In genomic region chr7:132761409-132761808, GRCm38 (mm10) we compare ENCODE assay signal across 22 mouse cellular contexts. TPM values are rescaled to one million over a fixed set of nuclear protein-coding genes. Genes with fewer than 3 reads are reported as not detected.
DNase-seq lines count a peak whose midpoint lies in the region; ATAC-seq and TF ChIP-seq lines count a peak whose summit lies in the region.
"Had no signal": no experiment of that assay in that cellular context is flagged by ENCODE, and none has a peak within 500 bp of the region (broad histone marks: within the 10 kb centered on the region; RNA-seq: fewer than 3 reads in every experiment).

No protein-coding gene starts in this region.

- 52% methylated on average over 2 of the region's 2 CpGs for WGBS in liver, adult 2 months
- 72% methylated on average over 2 of the region's 2 CpGs for WGBS in liver, postnatal 0 days (ENCODE audit: insufficient replicate concordance)
- 91% methylated on average over 2 of the region's 2 CpGs for WGBS in kidney, embryonic 15.5 days

- ATAC-seq in liver, postnatal 0 days: no peak
- ATAC-seq in kidney, embryonic 15.5 days (replicated peaks; ENCODE audit: low FRiP score): no peak
- ATAC-seq: forebrain, embryonic 14.5 days; forebrain, postnatal 0 days; hindbrain, embryonic 16.5 days had no signal

- H3K9me3 ChIP-seq in liver, postnatal 0 days (ENCODE audit: low read length): no peaks in the 10 kb centered on the region
- H3K9me3 ChIP-seq in kidney, embryonic 15.5 days (replicated peaks): no peaks in the 10 kb centered on the region
- H3K9me3 ChIP-seq: forebrain, embryonic 10.5 days; heart, embryonic 10.5 days; hindbrain, embryonic 13.5 days had no signal

- no peak for TF ChIP-seq CTCF in liver, adult 2 months (IDR thresholded peaks at IDR 0.05; ENCODE audit: low read depth, low read length)
- no peak for TF ChIP-seq CTCF in liver, postnatal 0 days (IDR thresholded peaks at IDR 0.05; ENCODE audit: low read depth)

- TF ChIP-seq EP300 in liver, postnatal 0 days (IDR thresholded peaks at IDR 0.05; ENCODE audit: low read depth): no peak

- H3K27ac ChIP-seq in liver, adult 2 months (replicated peaks; ENCODE audit: insufficient read depth, low read depth, low read length): no peak overlapping the region
- no peak overlapping the region for H3K27ac ChIP-seq in liver, postnatal 0 days (ENCODE audit: low read depth)
- H3K27ac ChIP-seq in kidney, embryonic 15.5 days: no peak overlapping the region
- H3K27ac ChIP-seq: forebrain, embryonic 10.5 days; heart, adult 2 months; heart, embryonic 10.5 days; hindbrain, embryonic 13.5 days had no signal

- no peak overlapping the region for H3K4me3 ChIP-seq in liver, adult 2 months (ENCODE audit: insufficient read depth, low read depth, low read length)
- H3K4me3 ChIP-seq in liver, postnatal 0 days (ENCODE audit: low read depth, low read length): no peak overlapping the region
- no peak overlapping the region for H3K4me3 ChIP-seq in kidney, embryonic 15.5 days (replicated peaks)
- H3K4me3 ChIP-seq: forebrain, embryonic 10.5 days; heart, adult 2 months; heart, embryonic 10.5 days; hindbrain, embryonic 13.5 days had no signal

- peaks cover 6% of the 10 kb centered on the region for H3K4me1 ChIP-seq in liver, adult 2 months (ENCODE audit: control insufficient read depth, insufficient read depth, low read length)
- peaks cover 20% of the 10 kb centered on the region for H3K4me1 ChIP-seq in liver, postnatal 0 days (ENCODE audit: insufficient read depth)
- peaks cover 1% of the 10 kb centered on the region for H3K4me1 ChIP-seq in kidney, embryonic 15.5 days

- peaks cover 3% of the 10 kb centered on the region; the same call in 1 of the 2 replicates for H3K79me2 ChIP-seq in liver, adult 2 months (ENCODE audit: control insufficient read depth, insufficient read depth, low read length)

- peaks cover 8% of the 10 kb centered on the region for H3K36me3 ChIP-seq in liver, adult 2 months (ENCODE audit: control insufficient read depth, insufficient read depth, low read length)
- peaks cover 93% of the 10 kb centered on the region for H3K36me3 ChIP-seq in liver, postnatal 0 days (replicated peaks; ENCODE audit: insufficient read depth, low read length)
- H3K36me3 ChIP-seq in kidney, embryonic 15.5 days: peaks cover 51% of the 10 kb centered on the region

- peak; percentile 41 for DNase-seq in gastrocnemius, adult 18-20 months (ENCODE audit: low spot score)
- DNase-seq in gastrocnemius, postnatal 4 days (ENCODE audit: low spot score in 2 of 2): no peak
- DNase-seq in liver, adult 2 months (ENCODE audit: extremely low read depth, low read depth, low spot score): peak; percentile 40
- DNase-seq in liver, postnatal 0 days: no peak
- peak; percentile 78 for DNase-seq in skeletal muscle tissue, adult 2 months (ENCODE audit: low read depth, low spot score)
- DNase-seq in frontal cortex, postnatal 14 days (ENCODE audit: low spot score in 2 of 2): no peak
- DNase-seq: adrenal gland, adult 2 months; adrenal gland, postnatal 14 days; B cell, adult 2 months; cerebellum, adult 11 months; cerebellum, adult 9-10 months; cerebellum, postnatal 14 days; forebrain, postnatal 0 days; gastrocnemius, postnatal 14 days; heart, adult 2 months; kidney, adult 11 months had no signal

- no peak overlapping the region for H3K9ac ChIP-seq in liver, adult 2 months (ENCODE audit: low read depth, low read length)
- no peak overlapping the region for H3K9ac ChIP-seq in liver, postnatal 0 days (replicated peaks)
- H3K9ac ChIP-seq in kidney, embryonic 15.5 days: no peak overlapping the region
- H3K9ac ChIP-seq: forebrain, postnatal 0 days; hindbrain, embryonic 13.5 days had no signal

- no peaks in the 10 kb centered on the region for H3K27me3 ChIP-seq in liver, adult 2 months (ENCODE audit: control insufficient read depth, insufficient read depth, low read length)
- H3K27me3 ChIP-seq in liver, postnatal 0 days (ENCODE audit: insufficient read depth, low read length): no peaks in the 10 kb centered on the region
- no peaks in the 10 kb centered on the region for H3K27me3 ChIP-seq in kidney, embryonic 15.5 days
- H3K27me3 ChIP-seq: hindbrain, embryonic 13.5 days had no signal

- no peak for TF ChIP-seq POLR2A in liver, adult 2 months (IDR thresholded peaks at IDR 0.05; ENCODE audit: extremely low read depth, insufficient read depth, low read length)

- no peak overlapping the region for H3K4me2 ChIP-seq in liver, postnatal 0 days (ENCODE audit: low read depth, low read length)
- no peak overlapping the region for H3K4me2 ChIP-seq in kidney, embryonic 15.5 days
- H3K4me2 ChIP-seq: hindbrain, embryonic 13.5 days had no signal

RNA-seq across cellular contexts. Expression of gene Fam53b, which starts 52.3 kb away (rescaled TPM):
- 10 to 100 TPM; 25.7 to 30.2 TPM for total RNA-seq in gastrocnemius, adult 18-20 months (2021)
- 10 to 100 TPM; 44.6 to 48.9 TPM for total RNA-seq in gastrocnemius, postnatal 4 days (2021)
- 4.3 and 7.6 TPM in 2 replicates for total RNA-seq in liver, adult 2 months (2014; rRNA removed)
- 9.1 and 9.9 TPM in 2 replicates for polyA plus RNA-seq in liver, adult 2 months (2012; rRNA removed)
- 15.2 and 17.2 TPM in 2 replicates for polyA plus RNA-seq in liver, postnatal 0 days (2015; fragmentation: Nextera tagmentation; extraction: Ambion mirVana)
- polyA plus RNA-seq in kidney, embryonic 15.5 days (2015; fragmentation: Nextera tagmentation; extraction: Ambion mirVana): 22.0 and 22.5 TPM in 2 replicates

Comparison
In these comparisons a context has a peak if more than half of its experiments do, and no peak if none do; other contexts are left out.
1. DNase-seq: peak in gastrocnemius, adult 18-20 months (single experiment), liver, adult 2 months (single experiment) and skeletal muscle tissue, adult 2 months (single experiment); none in gastrocnemius, postnatal 4 days (0 of 2), liver, postnatal 0 days (single experiment) and frontal cortex, postnatal 14 days (0 of 2).